Mouse (Mus musculus) heart, adult 2 months (tissue): ENCODE results near the gene Gm21988.

Experiments used
- CTCF ChIP-seq: fragments of 200-600 bp; IDR thresholded peaks from 2 replicates; pipeline ENCODE4 v1.8.1; 2022; ENCODE audit warnings: antibody characterized with exemption, mild to moderate bottlenecking, moderate library complexity
- EP300 ChIP-seq: fragments of 200-500 bp; IDR thresholded peaks from 2 replicates; pipeline ENCODE4 v1.6.1; 2011; ENCODE audit warnings: low read depth, low read length, control low read depth; ENCODE audit not compliant: insufficient read depth
- POLR2A ChIP-seq: fragments of 200-500 bp; IDR thresholded peaks from 2 replicates; pipeline ENCODE4 v1.6.1; 2011; ENCODE audit warnings: mild to moderate bottlenecking, low read depth, low read length, control low read depth; ENCODE audit not compliant: insufficient read depth

GRCm38 (mm10) chr11:70234497-70234896 lies 5.1 kb downstream of the Gm21988 start:
- TF ChIP-seq CTCF (no peak), EP300 (no peak), POLR2A (no peak)
